Mouse (Mus musculus) forebrain, embryonic 14.5 days (tissue): ENCODE data around the gene Chac1. TPM values are rescaled to one million over a fixed set of nuclear protein-coding genes. Genes with fewer than 3 reads are reported as not detected.

ENCODE experiments used
- ATAC-seq: fragments of 200-750 bp; cut with Nextera tagmentation; 2 replicates; pipeline ENCODE4 v1.8.0; 2017; ENCODE audit warnings: mild to moderate bottlenecking, moderate library complexity
- DNase-seq: peaks from one replicate; pipeline ENCODE4 v3.0.0-alpha.2; 2015; ENCODE audit warnings: low spot score
- H3K27ac ChIP-seq: fragments of 300-500 bp; sonication (generic); 2 replicates; pipeline ENCODE4 v1.5.1; 2014; ENCODE audit warnings: low read depth, mild to moderate bottlenecking, control low read depth, low read length, moderate library complexity
- H3K27me3 ChIP-seq: fragments of 300-500 bp; sonication (generic); replicated peaks from 2 replicates; pipeline ENCODE4 v1.6.1; 2014; ENCODE audit warnings: low read length, control low read depth, mixed read lengths; ENCODE audit not compliant: control insufficient read depth, insufficient read depth
- H3K36me3 ChIP-seq: fragments of 300-500 bp; sonication (generic); 2 replicates; pipeline ENCODE4 v1.6.1; 2014; ENCODE audit warnings: low read length, control low read depth; ENCODE audit not compliant: control insufficient read depth, insufficient read depth
- H3K4me1 ChIP-seq: fragments of 300-500 bp; sonication (generic); 2 replicates; pipeline ENCODE4 v1.6.1; 2014; ENCODE audit warnings: antibody characterized with exemption, low read length, control low read depth; ENCODE audit not compliant: control insufficient read depth, insufficient read depth
- H3K4me2 ChIP-seq: fragments of 300-500 bp; sonication (generic); 2 replicates; pipeline ENCODE4 v1.6.1; 2014; ENCODE audit warnings: mild to moderate bottlenecking, control low read depth, low read length
- H3K4me3 ChIP-seq: fragments of 300-500 bp; sonication (generic); 2 replicates; pipeline ENCODE4 v1.5.1; 2014; ENCODE audit warnings: low read depth, low read length, control low read depth
- H3K9ac ChIP-seq: fragments of 300-500 bp; sonication (generic); 2 replicates; pipeline ENCODE4 v1.6.1; 2014; ENCODE audit warnings: mild to moderate bottlenecking, low read length, control low read depth, moderate library complexity
- H3K9me3 ChIP-seq: fragments of 300-500 bp; sonication (generic); replicated peaks from 2 replicates; pipeline ENCODE4 v1.6.1; 2016; ENCODE audit warnings: low read length, control low read depth, mixed read lengths; ENCODE audit not compliant: control insufficient read depth
- WGBS: fragments of 180-500 bp; shearing (Covaris S2); extraction: QIAGEN DNeasy Blood & Tissue Kit; methylation state at CpG from one replicate; pipeline ENCODE4 v1.1.7; 2014; 5-methylcytosine and 5-hydroxymethylcytosine counted together
- polyA plus RNA-seq: library from polyadenylated mRNA; unstranded; fragments of >200 nt; fragmentation: Nextera tagmentation; extraction: Ambion mirVana; gene quantifications from 2 replicates; pipeline ENCODE4 v1.2.1, GENCODE M21; 2014

Chac1 gene
- polyA plus RNA-seq, 1 experiment from 2014 or later = 3.8 TPM

GRCm38 (mm10) chr2:119377826-119378225 is 26.8 kb downstream of the Chac1 start:
- ATAC-seq (no peak), DNase-seq (no peak)
- Histone ChIP-seq H3K4me3 (no peak overlapping the region), H3K36me3 (peaks cover 88% of the 10 kb centered on the region), H3K27ac (no peak overlapping the region), H3K9me3 (no peaks in the 10 kb centered on the region), H3K27me3 (no peaks in the 10 kb centered on the region), H3K4me1 (no peaks in the 10 kb centered on the region), H3K4me2 (no peak overlapping the region), H3K9ac (no peak overlapping the region)
- WGBS = 50% methylated on average over 3 of the region's 3 CpGs

- Histone ChIP-seq H3K4me3 (no peak overlapping the region), H3K36me3 (peaks cover 84% of the 10 kb centered on the region), H3K27ac (no peak overlapping the region), H3K27me3 (no peaks in the 10 kb centered on the region), H3K4me2 (no peak overlapping the region), H3K9me3 (no peaks in the 10 kb centered on the region), H3K4me1 (no peaks in the 10 kb centered on the region), H3K9ac (no peak overlapping the region)
- no peak for ATAC-seq
- DNase-seq = no peak
- WGBS = 91% methylated on average over 3 of the region's 3 CpGs
These were observed 28.4 kb downstream of the Chac1 start for GRCm38 (mm10) chr2:119379455-119379854.

- 88% methylated on average over 1 of the region's 1 CpGs for WGBS
- Histone ChIP-seq H3K4me2 (no peak overlapping the region), H3K27ac (no peak overlapping the region), H3K4me1 (no peaks in the 10 kb centered on the region), H3K9ac (no peak overlapping the region), H3K36me3 (peaks cover 31% of the 10 kb centered on the region), H3K4me3 (no peak overlapping the region), H3K27me3 (no peaks in the 10 kb centered on the region), H3K9me3 (no peaks in the 10 kb centered on the region)
- DNase-seq = no peak
- no peak for ATAC-seq
These were observed 37.2 kb downstream of the Chac1 start for GRCm38 (mm10) chr2:119388266-119388665.

DNA sequence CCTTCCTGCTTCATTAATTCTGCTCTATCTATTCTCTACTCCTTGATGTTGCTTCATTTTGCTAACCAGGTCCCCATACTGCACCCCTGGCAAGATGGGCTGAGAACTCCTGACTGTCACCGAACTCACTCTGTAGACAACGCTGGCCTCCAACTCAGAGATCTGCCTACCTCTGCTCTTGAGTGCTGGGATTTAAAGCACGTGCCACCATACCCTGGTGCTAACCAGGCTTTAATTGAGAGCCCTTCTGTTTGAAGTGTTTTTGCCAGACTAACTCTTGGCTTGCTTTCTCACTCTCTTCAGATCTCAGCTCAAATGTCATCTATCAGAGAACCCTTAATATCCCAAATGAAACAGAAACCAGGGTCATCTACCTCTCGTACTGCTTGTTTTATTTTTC is 39.0 kb downstream of the Chac1 start:
- Histone ChIP-seq H3K4me1 (no peaks in the 10 kb centered on the region), H3K27ac (no peak overlapping the region), H3K27me3 (no peaks in the 10 kb centered on the region), H3K9ac (no peak overlapping the region), H3K9me3 (no peaks in the 10 kb centered on the region), H3K36me3 (peaks cover 35% of the 10 kb centered on the region), H3K4me3 (no peak overlapping the region), H3K4me2 (no peak overlapping the region)
- 91% methylated on average over 4 of the region's 4 CpGs for WGBS
- no peak for DNase-seq
- ATAC-seq = no peak

- H3K4me1 ChIP-seq = no peaks in the 10 kb centered on the region
- no peaks in the 10 kb centered on the region for H3K27me3 ChIP-seq
- DNase-seq (no peak), ATAC-seq (no peak)
- H3K36me3 ChIP-seq = peaks cover 41% of the 10 kb centered on the region
- no peaks in the 10 kb centered on the region for H3K9me3 ChIP-seq
- no peak overlapping the region for H3K27ac ChIP-seq
- H3K4me3 ChIP-seq = no peak overlapping the region
- WGBS = 94% methylated on average over 5 of the region's 5 CpGs
- H3K4me2 ChIP-seq = no peak overlapping the region
- H3K9ac ChIP-seq = no peak overlapping the region
These were observed 47.2 kb downstream of the Chac1 start for GRCm38 (mm10) chr2:119398252-119398651.

GRCm38 (mm10) chr2:119398665-119399064 is 47.6 kb downstream of the Chac1 start:
- WGBS = 100% methylated on average over 1 of the region's 1 CpGs
- no peak overlapping the region for H3K9ac ChIP-seq
- H3K36me3 ChIP-seq = peaks cover 37% of the 10 kb centered on the region
- no peak for DNase-seq
- ATAC-seq = no peak
- no peak overlapping the region for H3K4me3 ChIP-seq
- H3K9me3 ChIP-seq = no peaks in the 10 kb centered on the region
- H3K27ac ChIP-seq = no peak overlapping the region
- no peaks in the 10 kb centered on the region for H3K4me1 ChIP-seq
- no peaks in the 10 kb centered on the region for H3K27me3 ChIP-seq
- H3K4me2 ChIP-seq = no peak overlapping the region

- no peak overlapping the region for H3K27ac ChIP-seq
- H3K36me3 ChIP-seq = peaks cover 36% of the 10 kb centered on the region
- H3K4me2 ChIP-seq = no peak overlapping the region
- H3K9ac ChIP-seq = no peak overlapping the region
- H3K9me3 ChIP-seq = no peaks in the 10 kb centered on the region
- H3K27me3 ChIP-seq = no peaks in the 10 kb centered on the region
- H3K4me1 ChIP-seq = no peaks in the 10 kb centered on the region
- ATAC-seq (no peak), DNase-seq (no peak)
- no peak overlapping the region for H3K4me3 ChIP-seq
These were observed 48.3 kb downstream of the Chac1 start for GRCm38 (mm10) chr2:119399313-119399712.

Other genes with a start within 250 kb of the Chac1 start
- 20.9 and 29.9 TPM in 2 replicates for gene Rad51, start 238.4 kb upstream of the Chac1 start, polyA plus RNA-seq
- 43.5 and 53.7 TPM in 2 replicates for gene Rmdn3, start 194.2 kb upstream of the Chac1 start, polyA plus RNA-seq
- 1.7 and 2.5 TPM in 2 replicates for gene Gchfr, start 183.5 kb upstream of the Chac1 start, polyA plus RNA-seq
- gene Gm14137, start 176.7 kb upstream of the Chac1 start, polyA plus RNA-seq = 0.31 and 0.48 TPM in 2 replicates
- 62.8 and 67.6 TPM in 2 replicates for gene Zfyve19, start 142.6 kb upstream of the Chac1 start, polyA plus RNA-seq
- gene Dnajc17, start 142.4 kb upstream of the Chac1 start, polyA plus RNA-seq = 24.6 and 29.0 TPM in 2 replicates
- not detected in 2 replicates for gene Ppp1r14d, start 121.3 kb upstream of the Chac1 start, polyA plus RNA-seq
- 0.27 and 0.39 TPM in 2 replicates for gene Spint1, start 113.9 kb upstream of the Chac1 start, polyA plus RNA-seq
- 8.5 and 12.7 TPM in 2 replicates for gene Rhov, start 80.0 kb upstream of the Chac1 start, polyA plus RNA-seq
- 12.0 and 19.9 TPM in 2 replicates for gene Vps18, start 62.5 kb upstream of the Chac1 start, polyA plus RNA-seq
- gene Dll4, start 25.4 kb upstream of the Chac1 start, polyA plus RNA-seq = 2.9 and 3.8 TPM in 2 replicates
- 3.9 and 4.3 TPM in 2 replicates for gene Ino80, start 126.5 kb downstream of the Chac1 start, polyA plus RNA-seq
- 0.29 and 0.36 TPM in 2 replicates for gene Exd1, start 196.4 kb downstream of the Chac1 start, polyA plus RNA-seq
- 72.3 and 75.5 TPM in 2 replicates for gene Chp1, start 196.5 kb downstream of the Chac1 start, polyA plus RNA-seq